Mouse (Mus musculus): ENCODE results near the gene Hist3h2a.

Hist3h2a gene

GRCm38 (mm10) chr11:58990794-58991193 is 36.3 kb downstream of the Hist3h2a start:
- no peak for TF ChIP-seq GATA4 (IDR thresholded peaks at IDR 0.05; ENCODE audit: insufficient replicate concordance, low read length)

GRCm38 (mm10) chr11:58991911-58992310 is 37.4 kb downstream of the Hist3h2a start:
- no peak for TF ChIP-seq GATA4 (IDR thresholded peaks at IDR 0.05; ENCODE audit: insufficient replicate concordance, low read length)

GRCm38 (mm10) chr11:58993091-58993670 is 38.7 kb downstream of the Hist3h2a start:
- TF ChIP-seq GATA4 (IDR thresholded peaks at IDR 0.05; ENCODE audit: insufficient replicate concordance, low read length) = no peak

GRCm38 (mm10) chr11:58994337-58994826 is 39.9 kb downstream of the Hist3h2a start:
- TF ChIP-seq GATA4 (IDR thresholded peaks at IDR 0.05; ENCODE audit: insufficient replicate concordance, low read length) = no peak

- TF ChIP-seq GATA4 (IDR thresholded peaks at IDR 0.05; ENCODE audit: insufficient replicate concordance, low read length) = no peak
These were observed 40.7 kb downstream of the Hist3h2a start for GRCm38 (mm10) chr11:58995061-58995806.

GRCm38 (mm10) chr11:58995807-58996370 is 41.4 kb downstream of the Hist3h2a start:
- no peak for TF ChIP-seq GATA4 (IDR thresholded peaks at IDR 0.05; ENCODE audit: insufficient replicate concordance, low read length)

- no peak for TF ChIP-seq GATA4 (IDR thresholded peaks at IDR 0.05; ENCODE audit: insufficient replicate concordance, low read length)
These were observed 43.1 kb downstream of the Hist3h2a start for GRCm38 (mm10) chr11:58997541-58997940.

- TF ChIP-seq GATA4 (IDR thresholded peaks at IDR 0.05; ENCODE audit: insufficient replicate concordance, low read length) = no peak
These were observed 44.7 kb downstream of the Hist3h2a start for GRCm38 (mm10) chr11:58999158-58999557.

GRCm38 (mm10) chr11:58999830-59000229 is 45.3 kb downstream of the Hist3h2a start:
- no peak for TF ChIP-seq GATA4 (IDR thresholded peaks at IDR 0.05; ENCODE audit: insufficient replicate concordance, low read length)

- no peak for TF ChIP-seq GATA4 (IDR thresholded peaks at IDR 0.05; ENCODE audit: insufficient replicate concordance, low read length)
These were observed 46.1 kb downstream of the Hist3h2a start for GRCm38 (mm10) chr11:59000635-59001034.

- no peak for TF ChIP-seq GATA4 (IDR thresholded peaks at IDR 0.05; ENCODE audit: insufficient replicate concordance, low read length)
These were observed 48.0 kb downstream of the Hist3h2a start for GRCm38 (mm10) chr11:59002327-59003079.

Data from liver, adult (tissue).